Mouse (Mus musculus) adrenal gland, postnatal 14 days (tissue): Measurements from ENCODE around the gene Fpr-rs6. TPM values are rescaled to one million over a fixed set of nuclear protein-coding genes. Genes with fewer than 3 reads are reported as not detected.

ENCODE experiments used
- DNase-seq: peaks from one replicate; pipeline ENCODE4 v3.0.0; 2021; ENCODE audit warnings: mixed read lengths
- long read RNA-seq, 2 experiments: library from polyadenylated mRNA; stranded (forward); transcript quantifications; one replicate each; pipeline ENCODE4 v2.0.0; 2021
- total RNA-seq: library from RNA; stranded (reverse); gene quantifications from 2 replicates; pipeline ENCODE4 v1.2.3, GENCODE M21; 2021

Fpr-rs6 gene
- not detected in 2 replicates for total RNA-seq
- long read RNA-seq, experiment 1: 0 reads
- long read RNA-seq, experiment 2: 0 reads

DNA sequence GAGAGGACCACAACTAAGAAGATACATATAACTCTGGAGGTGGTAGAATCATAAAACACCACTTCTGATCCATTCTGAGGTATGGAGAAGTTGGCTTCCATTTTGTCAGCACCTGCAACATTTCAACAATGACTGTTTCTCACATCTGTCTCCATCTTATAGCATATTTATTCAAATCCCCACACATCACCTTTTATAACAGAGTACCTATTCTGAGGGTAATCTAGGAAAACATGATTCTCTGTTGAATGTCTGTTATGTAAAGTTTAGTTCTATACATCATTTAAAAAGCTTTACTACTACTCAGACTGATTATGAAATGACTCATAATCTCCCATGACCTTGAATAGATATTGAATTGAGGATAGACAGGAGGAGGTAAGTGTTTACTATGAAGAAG lies at the start of gene Fpr-rs6:
Gene Fpr-rs6, minus strand, starts transcription at position 101 of the 400 bp plus-strand sequence.
- DNase-seq: no peak

Other genes starting within 250 kb of the Fpr-rs6 start
- not detected in 2 replicates for gene Vmn2r104, start 134.8 kb downstream of the Fpr-rs6 start, total RNA-seq
- not detected in 2 replicates for gene Fpr-rs7, start 68.9 kb downstream of the Fpr-rs6 start, total RNA-seq
- not detected in 2 replicates for gene Vmn2r105, start 52.0 kb upstream of the Fpr-rs6 start, total RNA-seq
- not detected in 2 replicates for gene Vmn2r106, start 102.5 kb upstream of the Fpr-rs6 start, total RNA-seq
- not detected in 2 replicates for gene Vmn2r107, start 162.1 kb upstream of the Fpr-rs6 start, total RNA-seq
- gene Vmn1r224, start 231.0 kb upstream of the Fpr-rs6 start, total RNA-seq: not detected in 2 replicates